Mouse (Mus musculus) NIH3T3 (cell line): Measurements from ENCODE around the gene Cga.

Source experiments
- DNase-seq: peaks from one replicate; pipeline ENCODE4 v3.0.0-alpha.2; 2012; ENCODE audit warnings: low read depth

The Cga gene

DNA sequence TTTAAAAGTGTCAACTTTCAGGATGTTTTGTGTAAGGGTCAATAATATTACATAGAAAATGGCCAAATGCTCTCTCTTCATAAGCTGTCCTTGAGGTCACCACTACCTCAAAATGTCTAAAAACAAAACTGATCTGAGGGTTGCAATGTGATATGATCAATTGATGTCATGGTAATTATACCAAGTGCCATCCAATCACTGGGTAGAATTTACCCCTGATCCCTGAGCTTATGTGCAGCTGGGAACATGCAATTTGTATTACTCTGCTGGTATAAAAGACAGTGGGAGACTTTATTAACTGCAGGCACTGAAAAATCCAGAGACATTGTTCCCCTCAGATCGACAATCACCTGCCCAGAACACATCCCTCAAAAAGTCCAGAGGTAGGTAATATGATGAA, at the start of gene Cga:
Cga (plus strand) TSS at position 301 of the 400 bp plus-strand sequence.
- DNase-seq, result no peak

- no peak for DNase-seq
Measured at GRCm38 (mm10) chr4:34843839-34844238, 49.7 kb upstream of the Cga start.

DNA sequence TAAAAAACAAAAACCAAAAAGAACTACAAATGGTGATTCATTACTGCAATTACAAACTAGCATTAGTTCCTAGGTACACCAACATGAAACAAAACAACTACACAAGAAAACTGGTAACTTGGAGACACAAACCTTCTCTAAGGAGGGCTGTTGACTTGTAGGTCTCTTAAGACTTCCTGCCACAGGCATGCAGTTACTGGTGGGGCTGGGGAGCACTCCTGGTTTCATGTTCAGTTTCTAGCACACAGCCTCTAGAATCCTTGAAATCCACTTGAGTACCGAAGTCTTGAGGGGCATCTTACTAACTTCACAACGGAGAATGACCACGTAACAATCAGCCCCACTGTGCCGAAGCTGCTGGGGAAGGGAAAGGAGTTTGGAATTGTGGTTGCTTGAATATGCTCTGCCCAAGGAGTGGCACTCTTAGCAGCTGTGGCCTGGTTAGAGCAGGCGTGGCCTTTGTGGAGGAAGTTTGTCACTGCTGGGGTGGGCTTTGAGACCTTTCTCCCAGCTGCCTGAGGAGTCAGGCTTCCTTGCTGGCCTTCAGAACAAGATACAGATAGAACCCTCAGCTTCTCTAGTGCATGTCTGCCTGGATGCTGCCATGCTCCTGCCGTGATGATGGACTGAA, 45.8 kb upstream of the Cga start:
- no peak for DNase-seq

DNA sequence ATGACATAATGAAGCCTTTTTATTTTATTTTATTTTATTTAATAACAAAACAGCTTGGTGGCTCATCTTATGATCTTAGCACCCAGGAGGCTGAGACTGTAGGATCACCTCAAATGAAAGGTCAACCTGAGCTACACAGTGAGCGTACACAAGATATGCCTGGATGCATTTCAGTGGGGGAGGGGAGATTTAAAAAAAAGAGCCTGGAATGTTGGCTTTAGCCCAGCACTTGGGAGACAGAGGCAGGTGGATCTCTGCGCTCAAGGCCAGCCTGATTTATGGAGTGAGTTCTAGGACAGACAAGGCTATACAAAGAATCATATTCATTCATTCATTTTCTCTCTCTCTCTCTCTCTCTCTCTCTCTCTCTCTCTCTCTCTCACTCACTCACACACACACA, 43.4 kb upstream of the Cga start:
- no peak for DNase-seq

DNA sequence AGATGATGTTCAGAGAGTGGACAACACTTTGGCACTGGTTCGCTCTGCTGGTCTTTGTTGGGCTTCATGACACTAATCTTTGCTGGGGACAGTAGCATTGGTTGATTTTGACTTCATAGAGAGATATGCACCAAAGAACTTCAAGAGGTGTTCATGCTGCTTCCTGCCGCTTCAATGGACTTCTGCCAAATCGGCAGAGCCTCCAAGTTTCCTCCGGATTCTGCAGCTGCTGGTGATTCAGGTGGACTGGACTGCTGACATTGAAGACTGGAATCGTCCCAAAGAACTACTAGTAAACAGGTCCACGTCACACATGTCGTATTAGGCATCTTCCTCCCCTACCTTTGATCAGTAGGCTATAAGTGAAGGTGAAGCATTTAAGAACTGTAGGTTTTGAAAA, 41.5 kb upstream of the Cga start:
- no peak for DNase-seq

DNA sequence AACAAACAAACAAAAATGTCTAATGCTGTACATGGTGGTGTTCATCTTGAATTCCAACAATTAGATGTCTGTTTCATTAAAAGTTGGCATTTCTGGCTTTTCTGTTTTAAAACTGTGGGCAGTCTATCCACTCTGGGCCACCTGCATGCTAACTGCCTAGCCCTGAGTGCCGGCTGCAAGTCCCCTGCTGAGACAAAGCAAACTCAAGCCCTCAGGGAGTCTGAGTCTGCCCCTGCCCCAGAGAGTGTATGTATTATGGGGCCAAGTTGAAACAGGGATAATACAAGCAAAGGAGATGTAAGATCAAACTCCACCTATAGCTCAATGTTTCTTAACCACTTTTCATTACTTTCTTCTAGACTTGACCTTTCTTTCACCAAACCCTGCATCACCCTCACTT, 37.6 kb upstream of the Cga start:
- no peak for DNase-seq

GRCm38 (mm10) chr4:34858903-34859302, 34.7 kb upstream of the Cga start:
- no peak for DNase-seq

GRCm38 (mm10) chr4:34859416-34859815, 34.2 kb upstream of the Cga start:
- DNase-seq, result no peak

GRCm38 (mm10) chr4:34861438-34861837, 32.1 kb upstream of the Cga start:
- DNase-seq, result no peak

GRCm38 (mm10) chr4:34869813-34870212, 23.8 kb upstream of the Cga start:
- no peak for DNase-seq

DNA sequence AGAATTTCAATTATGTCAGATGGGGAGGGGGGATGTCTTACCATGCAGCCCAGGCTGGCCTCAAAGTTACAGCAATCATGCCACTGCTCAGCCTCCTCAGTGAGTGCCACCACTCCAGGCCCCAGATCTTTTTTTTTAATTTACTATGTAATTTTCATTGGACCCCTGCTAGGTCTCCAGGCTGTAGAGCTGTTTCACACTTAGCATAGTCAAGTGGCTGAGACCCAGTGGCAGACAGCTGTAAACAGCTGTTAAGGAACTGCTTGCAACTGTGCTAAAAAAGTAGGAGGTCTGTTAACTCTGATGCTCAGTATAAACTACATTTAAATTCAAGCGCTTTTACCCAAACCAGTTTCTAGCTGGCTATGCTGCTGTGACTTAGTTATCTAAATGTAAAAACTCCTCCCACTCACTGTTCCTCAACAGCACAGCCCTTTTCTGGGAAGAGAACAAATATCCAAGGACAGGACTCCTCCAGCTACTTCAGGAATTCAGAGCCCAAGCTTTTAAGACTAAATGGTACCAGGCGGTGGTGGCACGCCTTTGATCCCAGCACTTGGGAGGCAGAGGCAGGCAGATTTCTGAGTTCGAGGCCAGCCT, 20.6 kb upstream of the Cga start:
- no peak for DNase-seq

- DNase-seq, result no peak
Measured at GRCm38 (mm10) chr4:34874234-34874633, 19.3 kb upstream of the Cga start.

DNA sequence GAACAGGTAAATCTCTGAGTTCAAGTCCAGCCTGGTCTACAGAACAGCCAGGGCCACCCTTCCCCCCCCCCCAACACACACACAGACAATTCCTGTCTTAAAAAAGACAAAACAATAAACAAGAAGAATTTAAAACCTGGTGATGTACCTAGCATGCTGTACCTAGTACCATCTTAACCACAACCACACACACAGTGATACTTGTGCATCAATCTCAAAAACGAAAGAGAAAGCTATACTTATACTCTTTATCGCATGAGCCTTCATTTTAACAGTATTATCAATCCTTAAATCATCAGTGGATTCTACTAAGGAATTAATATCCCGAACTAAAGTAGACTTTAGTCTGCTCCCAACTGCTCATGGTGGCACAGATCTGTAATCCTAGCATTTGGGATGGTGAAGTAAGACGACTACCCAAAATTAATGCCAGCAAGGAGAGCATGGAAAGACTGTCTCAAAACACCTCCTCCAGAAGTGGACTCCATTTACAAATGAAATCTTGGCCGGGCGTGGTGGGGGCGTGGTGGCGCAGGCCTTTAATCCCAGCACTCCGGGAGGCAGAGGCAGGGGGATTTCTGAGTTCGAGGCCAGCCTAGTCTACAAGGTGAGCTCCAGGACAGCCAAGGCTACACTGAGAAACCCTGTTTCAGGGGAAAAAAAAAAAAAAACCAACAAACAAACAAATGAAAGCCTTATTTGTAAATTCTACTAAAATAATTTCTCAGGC, 12.5 kb upstream of the Cga start:
- no peak for DNase-seq

DNA sequence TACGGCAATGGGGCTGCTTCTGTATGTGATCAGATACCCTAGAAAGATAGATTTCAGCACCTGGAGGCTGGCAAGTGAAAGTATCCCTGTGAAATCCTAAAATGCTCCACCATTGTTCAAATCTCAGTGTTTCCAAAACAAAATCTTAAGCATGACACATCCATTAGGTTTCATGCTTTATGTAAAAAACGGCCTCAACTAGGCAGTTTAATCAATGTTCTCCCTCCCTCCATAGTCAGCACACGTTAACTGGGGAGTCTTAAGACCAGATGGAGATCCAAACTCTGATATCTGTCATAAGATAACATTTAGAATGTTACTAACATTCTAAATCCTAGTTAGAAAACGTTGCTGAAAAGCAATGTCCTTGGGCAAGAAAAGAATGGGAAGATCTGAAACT, 11.7 kb upstream of the Cga start:
- DNase-seq, result no peak

DNA sequence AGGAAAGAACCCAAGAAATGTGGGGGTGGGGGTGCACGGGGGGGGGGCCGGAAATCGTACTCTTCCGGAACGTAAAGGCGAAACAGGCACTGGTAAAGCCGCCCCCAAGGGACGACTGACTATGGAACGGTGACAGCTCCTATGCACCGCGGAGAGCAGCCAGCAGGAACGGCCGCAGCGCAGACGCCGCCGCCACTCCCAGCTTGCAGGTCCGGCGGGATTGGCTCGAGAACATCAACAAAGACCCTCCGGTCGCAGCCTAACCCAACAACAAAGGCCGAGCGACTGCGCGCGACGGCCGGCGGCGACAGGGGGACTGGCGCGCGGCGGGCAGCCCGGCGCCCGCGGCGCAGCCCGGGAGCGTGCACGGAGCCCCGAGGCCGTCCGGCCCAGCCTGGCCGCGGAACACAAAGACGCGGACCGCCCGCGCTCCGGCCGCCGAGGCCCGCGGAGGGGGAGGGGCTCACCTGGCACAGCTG, 11.2 kb upstream of the Cga start:
- peak; percentile 55 for DNase-seq

DNA sequence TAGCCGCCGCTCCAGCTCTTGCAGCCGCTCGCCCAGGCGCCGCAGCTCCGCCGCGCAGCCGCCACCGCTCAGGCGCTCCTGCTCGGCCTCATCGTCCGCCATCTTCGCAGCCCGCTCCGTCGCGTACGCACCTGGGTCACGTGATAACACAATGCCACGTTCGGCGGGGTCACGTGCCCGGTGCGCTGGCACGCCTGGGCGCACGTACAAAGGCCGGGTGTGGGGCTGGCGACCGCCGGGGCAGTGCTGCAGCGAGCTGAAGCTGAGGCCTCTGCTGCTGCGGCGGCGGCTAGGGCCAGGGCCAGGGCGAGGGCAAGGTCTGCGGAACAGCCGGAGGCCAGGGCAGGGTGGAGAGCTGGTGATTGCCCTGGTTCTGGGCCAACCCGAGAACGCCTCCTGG, 10.8 kb upstream of the Cga start, which contains the start of gene Zfp292:
Zfp292 (minus strand) TSS at position 143 of the 400 bp plus-strand sequence.
- DNase-seq, result peak; percentile 94

- peak; percentile 8 for DNase-seq
Measured at GRCm38 (mm10) chr4:34883366-34884029, 10.1 kb upstream of the Cga start.

DNA sequence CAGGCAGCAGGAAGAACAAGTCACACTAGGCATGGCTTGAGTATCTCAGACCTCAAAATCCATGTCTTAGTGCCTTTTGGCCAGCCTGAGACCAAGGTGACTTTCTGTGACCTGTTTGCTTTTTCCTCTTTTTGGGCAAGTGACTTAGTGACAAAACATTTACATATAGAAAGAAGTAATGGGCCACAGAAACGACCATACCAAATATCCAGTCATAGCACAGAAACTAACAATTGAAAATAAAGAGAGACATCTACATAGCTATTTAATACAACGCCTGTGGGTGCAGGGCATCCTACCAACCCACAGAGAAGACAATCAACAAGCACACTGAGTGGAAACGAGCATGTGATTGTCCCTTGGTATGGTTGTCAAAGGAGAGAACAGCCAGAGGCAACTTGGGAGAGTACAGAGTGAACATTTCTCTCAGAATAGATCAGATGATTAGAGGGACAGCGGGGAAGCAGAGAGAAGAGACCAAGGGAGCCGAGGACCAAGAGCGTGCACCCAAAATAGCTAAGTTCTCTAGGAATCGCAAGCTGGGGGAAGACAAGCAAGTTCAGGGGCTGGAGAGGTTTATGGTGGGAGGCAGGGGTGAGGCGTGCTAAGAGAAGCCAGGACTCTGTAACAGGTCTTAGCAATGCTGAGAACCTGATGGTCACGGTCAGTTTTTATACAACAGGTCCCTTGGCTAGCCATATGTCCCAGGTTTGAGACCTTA, 7.8 kb upstream of the Cga start:
- DNase-seq, result no peak

DNA sequence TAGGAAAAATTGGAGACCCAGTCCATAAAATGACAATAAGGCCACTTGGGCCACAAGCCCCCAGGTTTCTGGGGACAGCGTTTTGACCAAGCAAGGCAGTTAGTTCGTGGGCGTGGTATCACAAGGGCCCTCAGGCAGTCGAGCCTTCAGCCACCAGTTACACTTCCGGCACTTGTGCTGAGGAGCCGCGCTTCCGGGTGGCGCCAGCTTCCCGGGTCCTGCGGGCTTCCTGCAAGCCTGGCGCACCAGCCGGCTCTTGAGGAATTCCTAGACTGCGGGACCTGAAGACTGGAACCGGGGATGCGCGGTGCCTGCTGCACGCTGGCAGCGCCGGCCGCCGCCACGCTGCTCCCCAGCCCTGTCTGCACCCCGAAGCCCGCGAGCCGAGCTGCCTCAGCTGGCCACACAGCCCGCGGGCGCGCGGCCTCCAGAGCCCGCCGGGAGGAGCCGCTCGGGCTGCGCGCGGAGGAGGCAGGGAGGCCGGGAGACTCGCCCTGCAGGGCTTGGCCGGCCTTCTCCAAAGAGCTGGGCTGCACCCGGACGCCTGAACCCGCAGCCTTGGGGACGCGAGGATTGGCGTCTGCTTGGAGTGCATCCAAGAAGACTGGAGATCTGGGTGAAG, 7.0 kb upstream of the Cga start:
- DNase-seq, result peak; percentile 83

- DNase-seq, result peak; percentile 1
Measured at GRCm38 (mm10) chr4:34887295-34887694, 6.3 kb upstream of the Cga start.

- DNase-seq, result no peak
Measured at GRCm38 (mm10) chr4:34889101-34889811, 4.3 kb upstream of the Cga start.
